Mouse (Mus musculus) intestine, embryonic 14.5 days (tissue): ENCODE measurements around the gene Slc25a38. TPM values are rescaled to one million over a fixed set of nuclear protein-coding genes. Genes with fewer than 3 reads are reported as not detected.

Source experiments
- ATAC-seq: fragments of 200-750 bp; cut with Nextera tagmentation; replicated peaks from 2 replicates; pipeline ENCODE4 v1.8.0; 2017; ENCODE audit warnings: low read depth, moderate number of reproducible peaks, moderate TSS enrichment, moderate library complexity; ENCODE audit not compliant: low FRiP score, low TSS enrichment
- DNase-seq: peaks from one replicate; pipeline ENCODE4 v3.0.0-alpha.2; 2018; ENCODE audit warnings: low spot score
- H3K27ac ChIP-seq: fragments of 300-500 bp; sonication (generic); 2 replicates; pipeline ENCODE4 v1.5.1; 2014; ENCODE audit warnings: low read depth, mild to moderate bottlenecking, control low read depth
- H3K27me3 ChIP-seq: fragments of 300-500 bp; sonication (generic); replicated peaks from 2 replicates; pipeline ENCODE4 v1.6.1; 2014; ENCODE audit warnings: low read length, control low read depth; ENCODE audit not compliant: control insufficient read depth, insufficient read depth
- H3K36me3 ChIP-seq: fragments of 300-500 bp; sonication (generic); 2 replicates; pipeline ENCODE4 v1.6.1; 2014; ENCODE audit warnings: low read length, control low read depth; ENCODE audit not compliant: control insufficient read depth, insufficient read depth
- H3K4me1 ChIP-seq: fragments of 300-500 bp; sonication (generic); replicated peaks from 2 replicates; pipeline ENCODE4 v1.6.1; 2014; ENCODE audit warnings: low read length, control low read depth, mixed read lengths; ENCODE audit not compliant: control insufficient read depth, insufficient read depth
- H3K4me2 ChIP-seq: fragments of 300-500 bp; sonication (generic); 2 replicates; pipeline ENCODE4 v1.6.1; 2014; ENCODE audit warnings: low read length
- H3K4me3 ChIP-seq: fragments of 300-500 bp; sonication (generic); 2 replicates; pipeline ENCODE4 v1.5.1; 2014; ENCODE audit warnings: low read depth, low read length, control low read depth, mixed read lengths
- H3K9ac ChIP-seq: fragments of 300-500 bp; sonication (generic); 2 replicates; pipeline ENCODE4 v1.6.1; 2014; ENCODE audit warnings: mild to moderate bottlenecking, low read length
- H3K9me3 ChIP-seq: fragments of 300-500 bp; sonication (generic); 2 replicates; pipeline ENCODE4 v1.6.1; 2016; ENCODE audit warnings: low read length, control low read depth; ENCODE audit not compliant: control insufficient read depth
- WGBS: fragments of 180-500 bp; shearing (Covaris S2); extraction: QIAGEN DNeasy Blood & Tissue Kit; methylation state at CpG from one replicate; pipeline ENCODE4 v1.1.7; 2014; 5-methylcytosine and 5-hydroxymethylcytosine counted together
- polyA plus RNA-seq: library from polyadenylated mRNA; unstranded; fragments of >200 nt; fragmentation: Nextera tagmentation; extraction: Ambion mirVana; gene quantifications from 2 replicates; pipeline ENCODE4 v1.2.1, GENCODE M21; 2014

Slc25a38 gene
- polyA plus RNA-seq, 1 experiment from 2014 or later: 25.8 TPM

DNA sequence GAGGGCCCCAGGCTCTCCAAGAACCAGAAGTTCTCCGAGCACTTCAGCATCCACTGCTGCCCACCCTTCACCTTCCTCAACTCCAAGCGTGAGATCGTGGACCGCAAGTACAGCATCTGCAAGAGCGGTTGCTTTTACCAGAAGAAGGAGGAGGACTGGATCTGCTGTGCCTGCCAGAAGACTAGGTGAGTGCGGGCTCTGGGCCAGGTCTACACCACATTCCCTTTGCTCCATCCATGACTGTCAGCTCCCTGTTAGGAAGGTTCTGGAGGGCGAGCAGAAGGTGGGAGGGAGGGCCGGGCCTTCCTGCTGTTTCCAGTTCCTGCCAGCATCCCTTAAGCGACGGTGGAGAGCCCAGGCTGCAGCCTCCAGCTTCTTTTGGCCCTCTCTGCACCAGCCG lies 57.7 kb downstream of the Slc25a38 start:
- H3K9me3 ChIP-seq: no peaks in the 10 kb centered on the region
- no peak overlapping the region for H3K9ac ChIP-seq
- DNase-seq: no peak
- no peak for ATAC-seq
- H3K4me2 ChIP-seq: no peak overlapping the region
- H3K4me3 ChIP-seq: no peak overlapping the region
- H3K36me3 ChIP-seq: no peaks in the 10 kb centered on the region
- H3K27ac ChIP-seq: no peak overlapping the region
- no peaks in the 10 kb centered on the region for H3K4me1 ChIP-seq
- no peaks in the 10 kb centered on the region for H3K27me3 ChIP-seq
- WGBS: 54% methylated on average over 11 of the region's 11 CpGs

DNA sequence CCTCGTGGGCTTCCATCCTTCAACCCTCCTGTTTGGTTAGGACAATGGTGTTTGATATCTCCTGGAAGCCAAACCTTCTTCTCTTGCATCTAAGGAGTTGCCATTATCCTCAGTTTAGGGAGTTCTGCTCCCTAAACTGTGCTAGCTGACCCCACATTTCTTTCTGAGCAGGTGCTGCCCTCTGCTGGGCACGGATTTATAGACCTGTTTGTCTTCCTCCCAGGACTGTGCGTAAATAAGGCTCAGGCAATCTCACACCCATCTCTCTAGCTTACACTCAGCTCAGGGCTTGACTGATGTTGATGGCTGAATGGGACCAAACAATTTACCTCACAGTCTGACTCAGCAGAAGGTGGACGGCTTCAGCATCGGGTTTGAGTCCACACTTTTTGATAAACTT lies 61.1 kb downstream of the Slc25a38 start:
- DNase-seq (peak; percentile 82), ATAC-seq (no peak)
- H3K9ac ChIP-seq: no peak overlapping the region
- no peaks in the 10 kb centered on the region for H3K9me3 ChIP-seq
- no peak overlapping the region for H3K27ac ChIP-seq
- H3K36me3 ChIP-seq: no peaks in the 10 kb centered on the region
- no peaks in the 10 kb centered on the region for H3K4me1 ChIP-seq
- H3K4me3 ChIP-seq: no peak overlapping the region
- 38% methylated on average over 5 of the region's 5 CpGs for WGBS
- H3K4me2 ChIP-seq: no peak overlapping the region
- H3K27me3 ChIP-seq: no peaks in the 10 kb centered on the region

Other genes starting within 250 kb of the Slc25a38 start
- 49.0 and 51.7 TPM in 2 replicates for gene Wdr48, start 215.5 kb upstream of the Slc25a38 start, polyA plus RNA-seq
- 24.2 and 32.1 TPM in 2 replicates for gene Gorasp1, start 172.8 kb upstream of the Slc25a38 start, polyA plus RNA-seq
- gene Ttc21a, start 172.8 kb upstream of the Slc25a38 start, polyA plus RNA-seq: 0.07 and 0.09 TPM in 2 replicates
- gene Csrnp1, start 125.7 kb upstream of the Slc25a38 start, polyA plus RNA-seq: 1.4 and 1.8 TPM in 2 replicates
- 0.03 TPM in 1 of 2 replicates, not detected in the other for gene Xirp1, start 86.8 kb upstream of the Slc25a38 start, polyA plus RNA-seq
- 7.6 and 10.2 TPM in 2 replicates for gene Cx3cr1, start 40.5 kb upstream of the Slc25a38 start, polyA plus RNA-seq
- gene Ccr8, start 18.3 kb upstream of the Slc25a38 start, polyA plus RNA-seq: 0.26 and 0.41 TPM in 2 replicates
- 2,190 and 2,220 TPM in 2 replicates for gene Rpsa, start 17.3 kb downstream of the Slc25a38 start, polyA plus RNA-seq
- gene Mobp, start 39.3 kb downstream of the Slc25a38 start, polyA plus RNA-seq: not detected in 2 replicates
- 1.5 and 2.2 TPM in 2 replicates for gene Myrip, start 191.1 kb downstream of the Slc25a38 start, polyA plus RNA-seq